In the genomic region with DNA sequence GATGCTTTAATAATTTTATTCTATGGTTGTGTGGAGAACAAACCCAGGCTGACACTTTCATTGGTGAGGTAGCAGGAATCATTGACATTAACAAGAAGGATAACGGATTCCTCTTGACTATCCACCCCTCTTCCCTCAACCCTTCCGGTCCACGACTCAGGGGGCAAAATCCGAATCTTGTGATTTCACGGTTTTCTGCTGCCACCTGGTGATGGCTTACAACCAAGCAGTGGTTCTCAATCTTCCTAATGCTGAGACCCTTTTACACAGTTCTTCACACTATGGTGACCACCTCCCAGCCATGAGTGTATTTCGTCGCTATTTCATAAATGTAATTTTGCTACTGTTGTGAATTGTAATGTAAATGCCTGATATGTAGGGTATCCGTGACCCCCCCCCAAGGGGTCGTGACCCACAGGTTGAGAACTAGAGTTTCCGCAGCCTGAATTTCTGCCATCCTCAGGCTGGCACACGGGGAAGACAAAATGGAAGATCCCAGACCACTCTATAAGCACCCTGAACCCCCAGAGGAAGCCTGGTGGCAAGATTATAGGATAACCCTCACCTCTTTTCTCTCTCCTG, we compare ENCODE assay signal across 9 mouse cellular contexts. TPM values are rescaled to one million over a fixed set of nuclear protein-coding genes. Genes with fewer than 3 reads are reported as not detected.
DNase-seq lines count a peak whose midpoint lies in the region; ATAC-seq and TF ChIP-seq lines count a peak whose summit lies in the region.
"Had no signal": no experiment of that assay in that cellular context is flagged by ENCODE, and none has a peak within 500 bp of the region (broad histone marks: within the 10 kb centered on the region; RNA-seq: fewer than 3 reads in every experiment).

No protein-coding gene starts in this region.

- no peaks in the 10 kb centered on the region for H3K79me3 ChIP-seq in C2C12 (ENCODE audit: low read depth)

- intact Hi-C loops in left cerebral cortex, postnatal 36 days (cut with DNase I), result loop anchor here (5.0 to 10.0 kb wide), 2 partner anchors 333 to 521 kb away; no protein-coding TSS in a partner anchor

- no peaks in the 10 kb centered on the region for H3K27me3 ChIP-seq in C2C12 (ENCODE audit: control insufficient read depth, insufficient read depth, insufficient read length)

- H3K36me3 ChIP-seq in C2C12 (ENCODE audit: control insufficient read depth, insufficient read depth), result no peaks in the 10 kb centered on the region
- H3K36me3 ChIP-seq: limb, embryonic 12.5 days had no signal

- DNase-seq in heart, postnatal 4 days, result peak; percentile 29
- no peak for DNase-seq in heart, adult 18-20 months
- DNase-seq in embryo, embryonic 10 days (ENCODE audit: low spot score), result peak; percentile 47
- no peak for DNase-seq in left cerebral cortex, postnatal 36 days (ENCODE audit: low spot score in 2 of 2)
- no peak for DNase-seq in urinary bladder, adult 2 months (ENCODE audit: low spot score)

- no peak overlapping the region for H3ac ChIP-seq in C2C12 (ENCODE audit: control insufficient read depth, insufficient read length, low read depth)

- no peak overlapping the region for H3K4me3 ChIP-seq in C2C12 (ENCODE audit: insufficient read depth, poor library complexity, severe bottlenecking)
- H3K4me3 ChIP-seq: limb, embryonic 12.5 days had no signal

- no peaks in the 10 kb centered on the region for H3K79me2 ChIP-seq in C2C12 (ENCODE audit: control insufficient read depth, insufficient read depth)

- ATAC-seq in megakaryocyte progenitor cell, adult 5-6 weeks (replicated peaks; ENCODE audit: poor library complexity), result peak; percentile 62
- ATAC-seq in erythroblast, adult 5-6 weeks (replicated peaks; ENCODE audit: low FRiP score, poor library complexity, severe bottlenecking), result no peak

- TF ChIP-seq CTCF in C2C12 (IDR thresholded peaks at IDR 0.05; ENCODE audit: control insufficient read depth, insufficient read depth, insufficient read length), result peak; percentile 33

TF ChIP-seq in C2C12, 6 proteins besides CTCF, POLR2A, EP300 and RAD21:
- no peak for TF ChIP-seq FOSL1 (IDR thresholded peaks at IDR 0.05; ENCODE audit: insufficient read depth, low read length, poor library complexity, severe bottlenecking)
- TF ChIP-seq USF1 (IDR thresholded peaks at IDR 0.05; ENCODE audit: low read depth), result no peak

RNA-seq across cellular contexts. Expression of a gene that starts 52.7 kb away (rescaled TPM):
- total RNA-seq in heart, postnatal 4 days (2021), result not detected
- total RNA-seq in heart, adult 18-20 months (2021), result under 1 TPM in 1 of 2 experiments, not detected in 1; 0.15 TPM
- not detected for polyA plus RNA-seq in C2C12 (2012; fragmentation: generic; extraction: Trizol)
- not detected in 2 replicates for total RNA-seq in megakaryocyte progenitor cell, adult 5-6 weeks (2015)
- total RNA-seq in megakaryocyte progenitor cell, adult 5-6 weeks (2017), result 0.25 TPM in 1 of 2 replicates, not detected in the other
- not detected for total RNA-seq in left cerebral cortex, postnatal 36 days (2021)
- not detected in 2 replicates for total RNA-seq in erythroblast, adult 5-6 weeks (2015; ENCODE audit: low replicate concordance)
- total RNA-seq in erythroblast, adult 5-6 weeks (2017; ENCODE audit: low replicate concordance), result 0.68 TPM in 1 of 2 replicates, not detected in the other
- polyA plus RNA-seq in urinary bladder, adult 2 months (2012; rRNA removed), result 0.30 and 0.50 TPM in 2 replicates
- polyA plus RNA-seq: limb, embryonic 12.5 days had no signal

Comparison
In these comparisons a context has a peak if more than half of its experiments do, and no peak if none do; other contexts are left out.
1. DNase-seq: peak in heart, postnatal 4 days (single experiment) and embryo, embryonic 10 days (single experiment); none in heart, adult 18-20 months (0 of 2), left cerebral cortex, postnatal 36 days (0 of 2) and urinary bladder, adult 2 months (single experiment).